Mouse (Mus musculus): Measurements from ENCODE around the gene Prkcz.

DNA sequence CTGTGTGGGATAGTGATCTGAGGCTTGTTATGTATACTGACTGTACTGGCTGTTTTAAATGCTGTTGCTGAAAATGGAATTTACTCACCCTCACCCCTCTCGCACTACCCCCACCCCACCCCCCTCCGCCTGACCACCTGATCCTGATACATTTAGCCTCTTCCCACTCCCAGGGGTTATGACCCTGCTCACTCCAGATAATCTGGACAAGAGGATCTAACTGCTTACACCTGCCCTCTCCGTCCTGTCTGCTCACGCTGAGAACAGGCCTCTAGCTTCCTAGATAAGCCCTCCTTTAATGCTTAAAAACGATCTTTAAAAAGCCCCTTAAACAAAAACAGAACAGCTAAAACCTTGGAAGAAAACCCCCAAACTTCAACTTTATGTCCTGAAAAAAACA, 35.4 kb downstream of the Prkcz start:
- TF ChIP-seq CTCF (IDR thresholded peaks at IDR 0.05; ENCODE audit: low read depth), result no peak
- TF ChIP-seq EP300 (IDR thresholded peaks at IDR 0.05; ENCODE audit: low read depth), result no peak
